Mouse (Mus musculus): ENCODE data around the gene Tlcd2. TPM values are rescaled to one million over a fixed set of nuclear protein-coding genes. Genes with fewer than 3 reads are reported as not detected.

Gene Tlcd2
- polyA plus RNA-seq, 1 experiment from 2014 or later: 13.0 TPM

DNA sequence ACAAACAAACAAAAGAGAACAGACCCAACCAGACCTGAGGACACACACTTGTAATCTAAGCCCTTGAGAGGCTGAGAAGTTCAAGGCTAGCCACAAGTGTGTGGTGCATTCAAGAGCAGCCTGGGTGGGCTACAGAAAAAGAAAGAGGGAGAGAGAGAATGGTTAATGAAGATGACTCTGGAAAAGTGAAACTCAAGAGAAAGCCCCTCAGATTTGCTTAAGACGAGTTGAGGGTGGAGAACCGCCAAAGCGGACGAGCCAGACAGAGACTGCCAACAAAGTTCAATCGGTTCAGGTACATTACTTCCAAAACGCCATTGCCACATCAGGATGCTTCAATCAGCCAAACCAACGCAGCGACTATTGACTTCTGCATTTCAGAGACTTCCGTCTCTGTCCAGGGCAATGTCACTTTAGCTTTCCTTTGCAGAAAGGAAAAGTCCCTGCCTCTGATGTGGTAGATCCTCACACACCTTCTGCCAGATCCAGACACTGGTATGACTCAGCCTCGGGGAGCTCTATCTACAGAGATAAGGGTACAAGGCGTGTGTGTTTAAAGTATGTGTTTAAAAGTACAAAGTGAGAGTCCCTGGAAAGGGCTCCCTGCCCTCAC is 11.1 kb downstream of the Tlcd2 start:
- WGBS: 92% methylated on average over 11 of the region's 11 CpGs
- Histone ChIP-seq H3K27ac (no peak overlapping the region), H3K27me3 (0 out of 2 replicates have a peak, but pooled peaks cover 5% of the 10 kb centered on the region), H3K36me3 (no peaks in the 10 kb centered on the region), H3K4me3 (no peak overlapping the region), H3K9ac (no peak overlapping the region), H3K4me1 (peaks cover 5% of the 10 kb centered on the region; the same call in 1 of the 2 replicates), H3K9me3 (replicated peaks) (no peaks in the 10 kb centered on the region), H3K4me2 (replicated peaks) (no peak overlapping the region)
- ATAC-seq (ENCODE audit: low FRiP score): no peak

DNA sequence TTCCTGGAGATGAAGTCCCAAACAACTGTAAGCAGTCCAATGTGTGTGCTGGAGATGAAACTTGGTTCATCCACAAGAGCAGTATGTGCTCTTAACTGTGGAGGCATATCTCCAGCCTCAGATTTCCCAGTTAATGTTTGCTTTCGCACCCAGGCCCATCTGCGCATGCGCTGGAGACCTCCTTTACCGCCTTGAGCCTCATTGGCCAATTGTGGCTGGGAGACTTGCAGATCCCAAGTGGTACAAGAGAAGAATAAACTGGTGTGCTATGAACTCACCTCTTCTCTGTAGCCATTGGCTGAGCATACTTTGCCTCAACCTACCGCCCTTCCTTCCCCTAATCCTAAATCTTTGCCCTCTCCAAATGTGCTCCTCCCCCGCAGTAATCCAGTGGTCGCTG is 11.9 kb downstream of the Tlcd2 start:
- no peak overlapping the region for H3K9ac ChIP-seq
- no peaks in the 10 kb centered on the region for H3K9me3 ChIP-seq (replicated peaks)
- H3K4me2 ChIP-seq (replicated peaks): no peak overlapping the region
- no peak for ATAC-seq (ENCODE audit: low FRiP score)
- no peaks in the 10 kb centered on the region for H3K36me3 ChIP-seq
- WGBS: 66% methylated on average over 7 of the region's 7 CpGs
- H3K4me1 ChIP-seq: no peaks in the 10 kb centered on the region
- no peak overlapping the region for H3K4me3 ChIP-seq
- H3K27ac ChIP-seq: no peak overlapping the region
- 0 out of 2 replicates have a peak, but pooled peaks cover 2% of the 10 kb centered on the region for H3K27me3 ChIP-seq

DNA sequence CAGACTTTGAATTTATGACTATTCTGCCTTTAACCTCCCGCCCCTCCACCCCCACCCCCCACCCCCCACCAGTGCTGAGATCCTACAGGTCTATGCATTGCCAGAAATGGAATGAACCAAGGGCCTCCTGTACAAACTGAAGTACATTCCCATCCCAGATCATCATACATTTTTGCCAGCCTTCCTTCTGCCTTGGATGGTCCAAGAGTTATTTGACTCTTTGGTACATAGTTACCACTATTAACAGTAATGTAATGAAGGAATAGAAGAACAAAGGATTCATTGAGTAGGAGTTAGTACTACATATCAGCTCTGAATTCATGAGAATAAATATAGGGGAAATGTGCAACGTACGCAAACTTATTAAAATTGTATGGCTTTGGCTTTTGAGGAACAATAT is 24.7 kb downstream of the Tlcd2 start:
- H3K36me3 ChIP-seq: peaks cover 26% of the 10 kb centered on the region
- H3K27me3 ChIP-seq: no peaks in the 10 kb centered on the region
- H3K4me3 ChIP-seq: 0 out of 2 replicates have a peak overlapping the region, but pooled peaks have one; percentile 97
- H3K27ac ChIP-seq: peak overlapping the region; percentile 44
- H3K4me2 ChIP-seq (replicated peaks): peak overlapping the region; percentile 44
- WGBS: 23% methylated on average over 3 of the region's 3 CpGs
- no peak overlapping the region for H3K9ac ChIP-seq
- H3K9me3 ChIP-seq (replicated peaks): no peaks in the 10 kb centered on the region
- H3K4me1 ChIP-seq: peaks cover 13% of the 10 kb centered on the region
- peak; percentile 62 for ATAC-seq (ENCODE audit: low FRiP score)

DNA sequence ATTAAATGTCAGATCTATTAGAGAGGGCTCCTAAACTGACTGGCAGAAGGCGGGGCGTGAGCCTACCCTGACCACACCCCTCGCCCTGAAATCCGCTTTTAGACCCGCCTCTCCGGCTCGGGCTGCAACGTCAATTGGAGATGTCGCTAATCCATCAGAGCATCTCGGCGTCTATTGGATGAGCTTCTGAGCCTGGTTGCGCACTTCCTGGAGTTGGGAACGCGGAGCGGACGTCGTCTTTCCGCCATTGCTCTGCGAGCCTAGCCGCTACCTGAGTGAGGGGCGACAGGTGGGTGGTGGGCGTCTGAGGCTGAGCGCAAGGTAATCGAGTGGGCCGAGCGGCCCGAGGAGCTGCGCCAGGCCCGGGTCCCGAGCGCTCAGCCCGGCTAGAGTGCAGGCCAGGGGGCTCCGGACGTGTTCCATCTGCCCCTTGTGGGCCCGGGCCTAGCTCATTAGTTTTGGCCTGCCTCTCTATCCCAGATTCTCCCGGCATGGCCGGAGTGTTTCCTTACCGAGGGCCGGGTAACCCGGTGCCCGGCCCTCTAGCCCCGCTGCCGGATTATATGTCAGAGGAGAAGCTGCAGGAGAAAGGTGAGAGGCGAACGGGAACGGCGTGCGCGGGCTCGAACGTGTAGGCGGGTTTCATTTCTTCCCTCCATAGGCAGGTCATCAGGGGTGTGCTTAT is 25.2 kb downstream of the Tlcd2 start, which contains the start of gene Prpf8:
Prpf8 (plus strand) TSS at position 216 of the 685 bp plus-strand sequence.
- Histone ChIP-seq H3K4me2 (replicated peaks) (peak within 1 kb of the TSS; percentile 94), H3K9ac (peak within 1 kb of the TSS; percentile 96), H3K36me3 (peaks cover 32% of the 10 kb centered on the region), H3K4me1 (peaks cover 13% of the 10 kb centered on the region), H3K27me3 (no peaks in the 10 kb centered on the region), H3K9me3 (replicated peaks) (no peaks in the 10 kb centered on the region), H3K4me3 (peak within 1 kb of the TSS; percentile 97), H3K27ac (peak within 1 kb of the TSS; percentile 82)
- WGBS: under 1% methylated on average over 52 of the region's 52 CpGs
- peak; percentile 99 for ATAC-seq (ENCODE audit: low FRiP score)

DNA sequence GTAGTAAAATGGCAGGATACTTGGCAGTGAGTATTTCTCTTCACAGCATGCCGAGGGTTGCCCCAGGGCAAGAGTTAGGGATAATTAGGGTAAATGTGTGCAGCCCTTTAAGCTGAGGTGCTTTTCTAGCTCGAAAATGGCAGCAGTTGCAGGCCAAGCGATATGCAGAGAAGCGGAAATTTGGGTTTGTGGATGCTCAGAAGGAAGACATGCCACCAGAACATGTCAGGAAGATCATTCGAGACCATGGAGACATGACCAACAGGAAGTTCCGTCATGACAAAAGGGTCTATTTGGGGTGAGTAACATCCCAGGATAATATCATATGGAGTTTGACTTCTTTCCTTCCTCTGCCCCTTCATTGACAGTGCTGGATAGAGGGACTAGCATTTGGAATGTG is 26.0 kb downstream of the Tlcd2 start:
- WGBS: 45% methylated on average over 6 of the region's 6 CpGs
- Histone ChIP-seq H3K9ac (peak overlapping the region; percentile 96), H3K27ac (no peak overlapping the region), H3K4me1 (peaks cover 13% of the 10 kb centered on the region), H3K27me3 (no peaks in the 10 kb centered on the region), H3K4me2 (replicated peaks) (peak overlapping the region; percentile 94), H3K36me3 (peaks cover 39% of the 10 kb centered on the region), H3K4me3 (peak overlapping the region; percentile 97), H3K9me3 (replicated peaks) (no peaks in the 10 kb centered on the region)
- ATAC-seq (ENCODE audit: low FRiP score): no peak

DNA sequence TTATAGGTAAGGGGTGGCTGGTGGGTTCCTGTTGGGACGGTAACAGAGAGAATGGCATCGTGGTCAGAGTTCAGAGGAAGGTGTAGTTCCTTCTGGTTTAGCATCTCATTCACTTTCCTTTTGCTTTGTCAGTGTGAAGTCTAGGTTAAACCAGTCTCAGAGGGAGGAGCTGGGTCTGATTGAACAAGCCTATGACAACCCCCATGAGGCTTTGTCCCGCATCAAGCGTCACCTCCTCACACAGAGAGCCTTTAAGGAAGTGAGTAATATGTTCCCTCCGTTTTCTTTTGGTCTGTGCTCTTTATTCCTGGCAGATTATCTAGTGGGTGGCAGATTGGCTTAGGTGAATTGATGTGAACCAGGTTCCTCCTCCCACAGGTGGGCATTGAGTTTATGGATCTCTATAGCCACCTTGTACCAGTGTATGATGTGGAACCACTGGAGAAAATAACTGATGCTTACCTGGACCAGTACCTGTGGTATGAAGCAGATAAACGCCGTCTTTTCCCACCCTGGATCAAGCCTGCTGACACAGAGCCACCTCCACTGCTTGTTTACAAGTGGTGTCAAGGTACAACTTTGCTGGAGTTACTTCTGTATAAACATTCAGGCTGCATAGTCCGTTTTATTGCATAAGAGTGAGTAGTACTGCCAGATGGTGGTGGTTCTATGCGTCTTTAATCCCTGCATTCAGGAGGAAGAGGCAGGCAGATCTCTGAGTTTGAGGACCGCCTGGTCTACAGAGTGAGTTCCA is 33.0 kb downstream of the Tlcd2 start:
- Histone ChIP-seq H3K4me1 (no peaks in the 10 kb centered on the region), H3K9me3 (replicated peaks) (no peaks in the 10 kb centered on the region), H3K27ac (no peak overlapping the region), H3K4me3 (no peak overlapping the region), H3K4me2 (replicated peaks) (no peak overlapping the region), H3K27me3 (no peaks in the 10 kb centered on the region), H3K36me3 (peaks cover 99% of the 10 kb centered on the region), H3K9ac (no peak overlapping the region)
- ATAC-seq (ENCODE audit: low FRiP score): no peak
- 96% methylated on average over 10 of the region's 10 CpGs for WGBS

- no peak overlapping the region for H3K27ac ChIP-seq
- no peak overlapping the region for H3K4me3 ChIP-seq
- peaks cover 99% of the 10 kb centered on the region for H3K36me3 ChIP-seq
- no peak overlapping the region for H3K9ac ChIP-seq
- no peaks in the 10 kb centered on the region for H3K27me3 ChIP-seq
- no peak for ATAC-seq (ENCODE audit: low FRiP score)
- no peaks in the 10 kb centered on the region for H3K4me1 ChIP-seq
- H3K4me2 ChIP-seq (replicated peaks): no peak overlapping the region
- no peaks in the 10 kb centered on the region for H3K9me3 ChIP-seq (replicated peaks)
- WGBS: 83% methylated on average over 1 of the region's 1 CpGs
These were observed 36.6 kb downstream of the Tlcd2 start for GRCm38 (mm10) chr11:75498126-75498525.

DNA sequence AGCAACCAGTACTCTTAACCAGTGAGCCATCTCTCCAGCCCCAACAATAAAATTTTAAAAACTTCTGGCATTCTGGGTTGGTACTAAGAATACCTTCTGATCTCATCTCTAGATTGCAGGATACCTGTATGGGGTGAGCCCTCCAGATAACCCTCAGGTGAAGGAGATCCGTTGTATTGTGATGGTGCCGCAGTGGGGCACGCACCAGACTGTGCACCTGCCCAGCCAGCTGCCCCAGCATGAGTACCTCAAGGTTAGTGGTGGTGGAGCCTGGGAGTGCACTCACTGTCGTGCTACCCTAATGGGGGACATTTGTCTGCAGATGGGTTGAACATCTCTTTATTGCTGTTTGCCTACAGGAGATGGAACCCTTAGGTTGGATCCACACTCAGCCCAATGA is 46.6 kb downstream of the Tlcd2 start:
- peaks cover 63% of the 10 kb centered on the region for H3K36me3 ChIP-seq
- H3K9me3 ChIP-seq (replicated peaks): no peaks in the 10 kb centered on the region
- WGBS: 97% methylated on average over 4 of the region's 4 CpGs
- no peak for ATAC-seq (ENCODE audit: low FRiP score)
- no peak overlapping the region for H3K4me2 ChIP-seq (replicated peaks)
- no peak overlapping the region for H3K4me3 ChIP-seq
- no peak overlapping the region for H3K9ac ChIP-seq
- no peaks in the 10 kb centered on the region for H3K27me3 ChIP-seq
- no peak overlapping the region for H3K27ac ChIP-seq
- H3K4me1 ChIP-seq: peaks cover 22% of the 10 kb centered on the region

DNA sequence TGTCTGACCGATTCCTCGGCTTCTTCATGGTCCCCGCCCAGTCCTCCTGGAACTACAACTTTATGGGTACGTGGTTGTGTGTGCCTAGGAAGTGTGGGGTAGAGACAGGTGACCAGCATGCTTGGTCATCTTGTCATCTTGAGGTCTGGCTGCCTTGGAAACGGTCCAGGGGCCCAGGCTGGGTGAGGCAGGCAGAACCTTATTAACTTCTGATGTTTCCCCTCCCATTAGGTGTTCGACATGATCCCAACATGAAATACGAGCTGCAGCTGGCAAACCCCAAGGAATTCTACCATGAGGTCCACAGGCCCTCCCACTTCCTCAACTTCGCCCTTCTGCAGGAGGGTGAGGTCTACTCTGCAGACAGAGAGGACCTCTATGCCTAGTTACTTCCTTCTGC is 47.4 kb downstream of the Tlcd2 start:
- Histone ChIP-seq H3K4me2 (replicated peaks) (no peak overlapping the region), H3K9ac (no peak overlapping the region), H3K27me3 (no peaks in the 10 kb centered on the region), H3K27ac (no peak overlapping the region), H3K9me3 (replicated peaks) (no peaks in the 10 kb centered on the region), H3K4me3 (no peak overlapping the region), H3K4me1 (peaks cover 22% of the 10 kb centered on the region), H3K36me3 (peaks cover 57% of the 10 kb centered on the region)
- ATAC-seq (ENCODE audit: low FRiP score): no peak
- 80% methylated on average over 8 of the region's 8 CpGs for WGBS

DNA sequence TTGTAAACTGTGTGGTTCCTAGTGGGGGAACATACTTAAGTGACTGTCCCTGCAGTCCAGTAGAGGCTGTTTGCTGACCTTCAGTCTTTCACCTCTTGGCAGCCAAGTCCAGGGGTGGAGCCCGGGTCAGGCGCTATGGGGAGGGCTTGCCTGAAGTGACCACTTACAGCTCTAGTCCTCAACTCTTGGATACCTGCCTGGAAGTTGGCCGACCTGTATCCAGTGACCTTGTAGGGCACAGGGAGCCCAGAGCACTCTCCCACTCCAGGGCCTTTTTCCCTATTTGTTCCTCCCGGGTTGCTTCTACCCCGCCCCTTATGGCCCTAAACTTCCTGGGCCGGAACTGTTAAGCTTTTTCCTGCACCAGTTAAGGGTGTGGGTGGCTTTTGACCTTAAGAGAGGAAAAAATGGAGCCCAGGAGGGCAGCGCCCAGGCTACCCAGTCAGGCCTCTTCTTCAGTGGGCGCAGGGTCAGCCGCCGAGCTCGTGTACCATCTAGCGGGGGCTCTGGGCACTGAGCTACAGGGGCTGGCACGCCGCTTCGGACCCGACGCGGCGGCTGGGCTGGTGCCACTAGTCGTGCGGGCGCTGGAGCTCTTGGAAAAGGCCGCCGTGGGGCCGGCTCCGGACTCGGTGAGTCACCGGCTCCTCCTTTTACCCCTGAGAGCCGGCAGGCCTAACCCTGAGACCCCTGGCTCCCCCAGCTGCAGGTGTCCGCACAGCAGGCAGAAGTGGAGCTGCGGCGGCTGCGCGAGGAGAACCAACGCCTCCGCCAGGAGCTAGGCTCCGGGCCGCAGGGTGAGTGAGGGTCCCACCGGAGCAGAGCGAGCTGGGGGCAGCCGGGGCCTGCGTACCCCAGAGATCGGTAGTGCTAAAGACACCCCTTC is 48.5 kb downstream of the Tlcd2 start, which contains the start of gene Rilp:
Rilp (plus strand) TSS at position 354 of the 886 bp plus-strand sequence.
- Histone ChIP-seq H3K27ac (peak within 1 kb of the TSS; percentile 70), H3K27me3 (no peaks in the 10 kb centered on the region), H3K4me1 (peaks cover 22% of the 10 kb centered on the region), H3K9ac (peak within 1 kb of the TSS; percentile 67), H3K9me3 (replicated peaks) (no peaks in the 10 kb centered on the region), H3K4me3 (peak within 1 kb of the TSS; percentile 49), H3K36me3 (peaks cover 46% of the 10 kb centered on the region), H3K4me2 (replicated peaks) (peak within 1 kb of the TSS; percentile 93)
- ATAC-seq (ENCODE audit: low FRiP score): peak; percentile 82
- 3% methylated on average over 43 of the region's 43 CpGs for WGBS

- ATAC-seq (ENCODE audit: low FRiP score): peak; percentile 89
- 2% methylated on average over 24 of the region's 24 CpGs for WGBS
These were observed 49.1 kb downstream of the Tlcd2 start for GRCm38 (mm10) chr11:75510627-75510993.

More at GRCm38 (mm10) chr11:75510627-75510993, 49.1 kb downstream of the Tlcd2 start:
- H3K4me3 ChIP-seq: peak overlapping the region; percentile 49
- H3K9me3 ChIP-seq (replicated peaks): no peaks in the 10 kb centered on the region
- H3K4me1 ChIP-seq: peaks cover 22% of the 10 kb centered on the region
- peak overlapping the region; percentile 67 for H3K9ac ChIP-seq
- H3K4me2 ChIP-seq (replicated peaks): peak overlapping the region; percentile 93
- peak overlapping the region; percentile 70 for H3K27ac ChIP-seq
- no peaks in the 10 kb centered on the region for H3K27me3 ChIP-seq
- H3K36me3 ChIP-seq: peaks cover 42% of the 10 kb centered on the region

All from hindbrain, embryonic 12.5 days (tissue).